Mouse (Mus musculus): Measurements from ENCODE around the gene Atg14. TPM values are rescaled to one million over a fixed set of nuclear protein-coding genes. Genes with fewer than 3 reads are reported as not detected.

The Atg14 gene
- polyA plus RNA-seq, 2 experiments = 11.3 to 15.5 TPM

- WGBS = 81% methylated on average over 13 of the region's 13 CpGs
- H3K9me3 ChIP-seq (ENCODE audit: control insufficient read depth, low read length) = no peaks in the 10 kb centered on the region
- H3K4me3 ChIP-seq (replicated peaks; ENCODE audit: low read length) = no peak overlapping the region
- H3K36me3 ChIP-seq (ENCODE audit: control insufficient read depth, insufficient read depth, low read length) = no peaks in the 10 kb centered on the region
- no peaks in the 10 kb centered on the region for H3K4me1 ChIP-seq (ENCODE audit: control insufficient read depth, insufficient read depth, low read length)
- no peak overlapping the region for H3K4me2 ChIP-seq (replicated peaks; ENCODE audit: low read depth, low read length, severe bottlenecking)
- H3K27me3 ChIP-seq (ENCODE audit: control insufficient read depth, insufficient read depth, low read length) = no peaks in the 10 kb centered on the region
- DNase-seq (ENCODE audit: low spot score) (no peak), ATAC-seq (ENCODE audit: low FRiP score, low read depth) (no peak)
- H3K27ac ChIP-seq (replicated peaks; ENCODE audit: low read depth, low read length) = no peak overlapping the region
- no peak overlapping the region for H3K9ac ChIP-seq (ENCODE audit: low read depth, low read length, severe bottlenecking)
- TF ChIP-seq POLR2A (IDR thresholded peaks at IDR 0.05; ENCODE audit: borderline replicate concordance, extremely low read depth, insufficient read depth, insufficient read length) = no peak
Observed at GRCm38 (mm10) chr14:47520751-47521449, 49.5 kb downstream of the Atg14 start.

DNA sequence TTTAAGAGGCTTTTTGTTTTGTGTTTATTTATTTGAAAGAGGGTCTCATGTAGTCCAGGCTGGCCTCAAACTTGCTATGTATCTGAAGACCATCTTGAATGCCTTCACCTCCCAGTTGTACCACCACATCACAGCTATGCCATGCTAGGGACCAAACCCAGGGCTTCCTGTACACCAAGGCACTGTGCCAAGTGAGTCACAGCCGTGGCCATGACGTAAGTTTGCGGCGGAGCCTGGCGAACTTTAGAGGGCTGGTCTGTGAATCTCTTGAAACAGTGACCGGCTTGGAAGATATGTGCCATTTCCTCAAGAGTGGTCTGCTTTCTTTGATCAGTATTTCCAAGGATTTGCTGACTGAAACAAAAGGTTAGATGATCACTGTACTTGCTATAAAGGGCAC, 51.8 kb downstream of the Atg14 start:
- Histone ChIP-seq H3K4me2 (replicated peaks; ENCODE audit: low read depth, low read length, severe bottlenecking) (no peak overlapping the region), H3K9ac (ENCODE audit: low read depth, low read length, severe bottlenecking) (no peak overlapping the region), H3K4me3 (replicated peaks; ENCODE audit: low read length) (no peak overlapping the region), H3K27me3 (ENCODE audit: control insufficient read depth, insufficient read depth, low read length) (no peaks in the 10 kb centered on the region), H3K27ac (replicated peaks; ENCODE audit: low read depth, low read length) (no peak overlapping the region), H3K9me3 (ENCODE audit: control insufficient read depth, low read length) (no peaks in the 10 kb centered on the region), H3K36me3 (ENCODE audit: control insufficient read depth, insufficient read depth, low read length) (no peaks in the 10 kb centered on the region), H3K4me1 (ENCODE audit: control insufficient read depth, insufficient read depth, low read length) (no peaks in the 10 kb centered on the region)
- ATAC-seq (ENCODE audit: low FRiP score, low read depth) (no peak), DNase-seq (ENCODE audit: low spot score) (no peak)
- 83% methylated on average over 6 of the region's 6 CpGs for WGBS
- TF ChIP-seq POLR2A (IDR thresholded peaks at IDR 0.05; ENCODE audit: borderline replicate concordance, extremely low read depth, insufficient read depth, insufficient read length) = no peak

DNA sequence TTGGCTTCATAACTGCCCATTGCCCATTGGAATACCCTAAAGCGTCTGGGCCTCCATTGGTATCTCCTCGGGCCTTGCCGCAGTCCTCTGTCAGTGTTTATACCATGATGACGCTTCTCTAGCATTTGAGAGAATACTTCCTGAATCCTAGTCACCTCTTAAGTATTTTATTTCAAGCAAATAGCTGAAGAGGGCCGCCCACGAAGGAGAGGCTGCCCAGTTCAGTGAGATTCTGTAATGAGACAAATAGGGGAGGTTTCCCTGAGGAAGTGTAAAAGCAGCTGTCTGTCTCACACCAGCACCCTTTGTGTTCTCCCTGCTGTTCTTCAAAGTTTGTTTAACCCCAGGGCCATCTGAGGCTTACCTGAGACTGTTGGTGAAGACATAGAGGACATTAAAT, 53.7 kb downstream of the Atg14 start:
- no peak for ATAC-seq (ENCODE audit: low FRiP score, low read depth)
- no peak overlapping the region for H3K4me3 ChIP-seq (replicated peaks; ENCODE audit: low read length)
- WGBS = 76% methylated on average over 6 of the region's 6 CpGs
- H3K36me3 ChIP-seq (ENCODE audit: control insufficient read depth, insufficient read depth, low read length) = no peaks in the 10 kb centered on the region
- no peaks in the 10 kb centered on the region for H3K9me3 ChIP-seq (ENCODE audit: control insufficient read depth, low read length)
- H3K4me1 ChIP-seq (ENCODE audit: control insufficient read depth, insufficient read depth, low read length) = no peaks in the 10 kb centered on the region
- no peak for DNase-seq (ENCODE audit: low spot score)
- H3K4me2 ChIP-seq (replicated peaks; ENCODE audit: low read depth, low read length, severe bottlenecking) = no peak overlapping the region
- no peaks in the 10 kb centered on the region for H3K27me3 ChIP-seq (ENCODE audit: control insufficient read depth, insufficient read depth, low read length)
- H3K27ac ChIP-seq (replicated peaks; ENCODE audit: low read depth, low read length) = no peak overlapping the region
- no peak for TF ChIP-seq POLR2A (IDR thresholded peaks at IDR 0.05; ENCODE audit: borderline replicate concordance, extremely low read depth, insufficient read depth, insufficient read length)
- no peak overlapping the region for H3K9ac ChIP-seq (ENCODE audit: low read depth, low read length, severe bottlenecking)

GRCm38 (mm10) chr14:47515636-47516035, 54.8 kb downstream of the Atg14 start:
- Histone ChIP-seq H3K27me3 (ENCODE audit: control insufficient read depth, insufficient read depth, low read length) (no peaks in the 10 kb centered on the region), H3K9ac (ENCODE audit: low read depth, low read length, severe bottlenecking) (no peak overlapping the region), H3K27ac (replicated peaks; ENCODE audit: low read depth, low read length) (no peak overlapping the region), H3K4me2 (replicated peaks; ENCODE audit: low read depth, low read length, severe bottlenecking) (no peak overlapping the region), H3K4me1 (ENCODE audit: control insufficient read depth, insufficient read depth, low read length) (no peaks in the 10 kb centered on the region), H3K9me3 (ENCODE audit: control insufficient read depth, low read length) (no peaks in the 10 kb centered on the region), H3K4me3 (replicated peaks; ENCODE audit: low read length) (no peak overlapping the region), H3K36me3 (ENCODE audit: control insufficient read depth, insufficient read depth, low read length) (no peaks in the 10 kb centered on the region)
- ATAC-seq (ENCODE audit: low FRiP score, low read depth) = no peak
- no peak for TF ChIP-seq POLR2A (IDR thresholded peaks at IDR 0.05; ENCODE audit: borderline replicate concordance, extremely low read depth, insufficient read depth, insufficient read length)
- WGBS = 91% methylated on average over 8 of the region's 8 CpGs
- no peak for DNase-seq (ENCODE audit: low spot score)

GRCm38 (mm10) chr14:47514816-47515453, 55.5 kb downstream of the Atg14 start:
- WGBS = 65% methylated on average over 7 of the region's 7 CpGs
- Histone ChIP-seq H3K4me2 (replicated peaks; ENCODE audit: low read depth, low read length, severe bottlenecking) (no peak overlapping the region), H3K27ac (replicated peaks; ENCODE audit: low read depth, low read length) (no peak overlapping the region), H3K9ac (ENCODE audit: low read depth, low read length, severe bottlenecking) (no peak overlapping the region), H3K4me3 (replicated peaks; ENCODE audit: low read length) (no peak overlapping the region), H3K27me3 (ENCODE audit: control insufficient read depth, insufficient read depth, low read length) (no peaks in the 10 kb centered on the region), H3K9me3 (ENCODE audit: control insufficient read depth, low read length) (no peaks in the 10 kb centered on the region), H3K36me3 (ENCODE audit: control insufficient read depth, insufficient read depth, low read length) (no peaks in the 10 kb centered on the region), H3K4me1 (ENCODE audit: control insufficient read depth, insufficient read depth, low read length) (peaks cover 3% of the 10 kb centered on the region; the same call in 1 of the 2 replicates)
- ATAC-seq (ENCODE audit: low FRiP score, low read depth) = no peak
- DNase-seq (ENCODE audit: low spot score) = no peak
- no peak for TF ChIP-seq POLR2A (IDR thresholded peaks at IDR 0.05; ENCODE audit: borderline replicate concordance, extremely low read depth, insufficient read depth, insufficient read length)

Measured in limb, embryonic 14.5 days (tissue).